Mouse (Mus musculus): ENCODE data around the gene Actr1b.

GRCm38 (mm10) chr1:36761568-36761967, 47.3 kb upstream of the Actr1b start, which contains the start of gene Zap70:
- TF ChIP-seq CTCF (IDR thresholded peaks at IDR 0.05; ENCODE audit: borderline replicate concordance, extremely low read depth, insufficient read depth, insufficient read length) (no peak), POLR2A (IDR thresholded peaks at IDR 0.05; ENCODE audit: borderline replicate concordance, extremely low read depth, insufficient read depth, insufficient read length, poor library complexity, severe bottlenecking) (no peak)
